Mouse (Mus musculus) left cerebral cortex, adult 2 months (tissue): ENCODE results near the gene Ccdc171. TPM values are rescaled to one million over a fixed set of nuclear protein-coding genes. Genes with fewer than 3 reads are reported as not detected.
"Not testable (repeated sequence)": the region's sequence is repeated elsewhere in the genome, so short reads cannot be mapped to it uniquely, and the experiment has no call there.

Experiments used
- DNase-seq, 2 experiments: peaks; one replicate each; pipeline ENCODE4 v3.0.0; 2021 to 2022; ENCODE audit warnings: low spot score in 2 of 2, mixed read lengths in 1 of 2; ENCODE audit errors: extremely low spot score in 1 of 2
- H3K27ac ChIP-seq: fragments of 200-600 bp; 2 replicates; pipeline ENCODE4 v1.8.1; 2022
- H3K4me3 ChIP-seq: fragments of 200-600 bp; 2 replicates; pipeline ENCODE4 v1.8.1; 2022
- CTCF ChIP-seq: fragments of 200-600 bp; IDR thresholded peaks from 2 replicates; pipeline ENCODE4 v1.8.1; 2022; ENCODE audit warnings: antibody characterized with exemption, mild to moderate bottlenecking, moderate library complexity
- intact Hi-C: fragments of 180-260 bp; cut with DNase I; formaldehyde crosslinking; loops from one replicate; pipeline ENCODE4 v1.15.1; 2025
- long read RNA-seq, 2 experiments: library from polyadenylated mRNA; stranded (forward); transcript quantifications; one replicate each; pipeline ENCODE4 v2.0.0; 2021; ENCODE audit warnings: borderline mapping rate in 2 of 2
- total RNA-seq, 2 experiments: library from RNA; stranded (reverse); gene quantifications; 2 replicates each; pipeline ENCODE4 v1.2.3; 2021

The Ccdc171 gene
- 1 to 10 TPM; 3.6 to 4.8 TPM for total RNA-seq
- long read RNA-seq, experiment 1, result 0 reads
- long read RNA-seq, experiment 2, partial matches to known transcripts, result 0 of 1 reads
- long read RNA-seq, experiment 2, other reads (novel, unspliced or antisense), result 1 of 1 reads

GRCm38 (mm10) chr4:83524843-83525689, at the start of gene Ccdc171:
Gene Ccdc171, plus strand, starts transcription at chr4:83525545.
- peak within 1 kb of the TSS; percentile 91 for H3K27ac ChIP-seq
- H3K4me3 ChIP-seq, result peak within 1 kb of the TSS; percentile 79
- DNase-seq, result peak; percentile 94
- intact Hi-C loops, result loop anchor here (1.0 to 5.0 kb wide), 2 partner anchors 39 to 108 kb away; partner anchors contain the start of genes Psip1 and Snapc3
- TF ChIP-seq CTCF, result no peak

GRCm38 (mm10) chr4:83485250-83485649, 40.1 kb upstream of the Ccdc171 start:
- intact Hi-C loops, result loop anchor here (1.0 to 2.0 kb wide), 2 partner anchors 30 to 86 kb away; no protein-coding TSS in a partner anchor

GRCm38 (mm10) chr4:83485735-83486116, 39.6 kb upstream of the Ccdc171 start:
- peak; percentile 65 for TF ChIP-seq CTCF
- peak overlapping the region; percentile 100 for H3K27ac ChIP-seq
- intact Hi-C loops, result loop anchor here (1.0 to 2.0 kb wide), 3 partner anchors 30 to 85 kb away; partner anchors contain the start of gene Ccdc171
- H3K4me3 ChIP-seq, result peak overlapping the region; percentile 81
- DNase-seq, result peak; percentile 87

More at GRCm38 (mm10) chr4:83485250-83485649, 40.1 kb upstream of the Ccdc171 start:
- Histone ChIP-seq H3K27ac (peak overlapping the region; percentile 100), H3K4me3 (peak overlapping the region; percentile 81)
- no peak for TF ChIP-seq CTCF
- no peak for DNase-seq

GRCm38 (mm10) chr4:83486117-83486901, 39.0 kb upstream of the Ccdc171 start, which contains the start of gene Psip1:
Gene Psip1, minus strand, starts transcription at chr4:83486459.
- peak; percentile 86 to 92 for DNase-seq
- intact Hi-C loops, result loop anchor here (1.0 kb wide), 1 partner anchor 39 kb away; the partner anchor contains the start of gene Ccdc171
- peak; percentile 51 for TF ChIP-seq CTCF
- H3K27ac ChIP-seq, result peak within 1 kb of the TSS; percentile 100
- H3K4me3 ChIP-seq, result peak within 1 kb of the TSS; percentile 81

- no peak for DNase-seq
- no peak overlapping the region for H3K27ac ChIP-seq
- intact Hi-C loops, result no loop called here
- TF ChIP-seq CTCF, result no peak
- H3K4me3 ChIP-seq, result no peak overlapping the region
Observed at GRCm38 (mm10) chr4:83489121-83489520, 36.2 kb upstream of the Ccdc171 start.

GRCm38 (mm10) chr4:83493112-83493511, 32.2 kb upstream of the Ccdc171 start:
- no peak overlapping the region for H3K27ac ChIP-seq
- intact Hi-C loops, result no loop called here
- no peak overlapping the region for H3K4me3 ChIP-seq
- TF ChIP-seq CTCF, result peak; percentile 23
- DNase-seq, result no peak

GRCm38 (mm10) chr4:83497013-83497412, 28.3 kb upstream of the Ccdc171 start:
- DNase-seq, intact Hi-C loops, H3K27ac ChIP-seq, H3K4me3 ChIP-seq: not testable (repeated sequence)

- TF ChIP-seq CTCF, result peak; percentile 3
- H3K4me3 ChIP-seq, result peak overlapping the region; percentile 45
- intact Hi-C loops, result no loop called here
- H3K27ac ChIP-seq, result 0 out of 2 replicates have a peak overlapping the region, but pooled peaks have one; percentile 40
- DNase-seq, result peak in 1 of 2 experiments; percentile 17
Observed at GRCm38 (mm10) chr4:83500154-83501036, 24.9 kb upstream of the Ccdc171 start.

GRCm38 (mm10) chr4:83501037-83501430, 24.3 kb upstream of the Ccdc171 start:
- Histone ChIP-seq H3K27ac (no peak overlapping the region), H3K4me3 (peak overlapping the region; percentile 45)
- intact Hi-C loops, result no loop called here
- no peak for TF ChIP-seq CTCF
- DNase-seq, result no peak

- no peak for TF ChIP-seq CTCF
- no peak for DNase-seq
Observed at GRCm38 (mm10) chr4:83509600-83509999, 15.7 kb upstream of the Ccdc171 start.

GRCm38 (mm10) chr4:83511083-83511482, 14.3 kb upstream of the Ccdc171 start:
- intact Hi-C loops, result no loop called here
- no peak for DNase-seq
- H3K4me3 ChIP-seq, result no peak overlapping the region
- no peak for TF ChIP-seq CTCF
- H3K27ac ChIP-seq, result no peak overlapping the region

More at GRCm38 (mm10) chr4:83509600-83509999, 15.7 kb upstream of the Ccdc171 start:
- intact Hi-C loops, result no loop called here
- H3K27ac ChIP-seq, result no peak overlapping the region
- no peak overlapping the region for H3K4me3 ChIP-seq
